Mouse (Mus musculus): ENCODE data around the gene Ptchd4.

The Ptchd4 gene

GRCm38 (mm10) chr17:42315669-42316611, at the start of gene Ptchd4:
Ptchd4 (plus strand) TSS chr17:42315947.
- peak; percentile 86 for DNase-seq (ENCODE audit: low read depth)

DNA sequence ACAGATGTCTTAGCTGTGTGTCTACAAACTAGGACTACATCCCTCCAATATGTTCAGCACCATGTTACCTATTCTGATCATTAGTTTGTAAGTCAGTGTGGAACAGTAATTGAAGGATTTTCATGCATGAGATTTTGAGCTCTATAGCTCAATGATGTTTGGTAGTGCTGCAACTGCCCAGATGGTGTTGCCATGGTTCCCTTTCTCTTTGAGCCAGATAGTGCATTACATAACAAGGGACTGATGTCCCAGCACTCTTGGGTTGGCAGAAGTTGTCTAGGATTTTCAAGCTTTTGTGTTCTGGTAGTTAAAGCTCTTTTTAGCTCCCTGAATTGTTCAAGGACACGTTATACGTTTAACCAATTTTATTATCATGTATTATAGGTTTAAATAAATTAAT, 38.9 kb upstream of the Ptchd4 start:
- no peak for DNase-seq (ENCODE audit: low read depth)

DNA sequence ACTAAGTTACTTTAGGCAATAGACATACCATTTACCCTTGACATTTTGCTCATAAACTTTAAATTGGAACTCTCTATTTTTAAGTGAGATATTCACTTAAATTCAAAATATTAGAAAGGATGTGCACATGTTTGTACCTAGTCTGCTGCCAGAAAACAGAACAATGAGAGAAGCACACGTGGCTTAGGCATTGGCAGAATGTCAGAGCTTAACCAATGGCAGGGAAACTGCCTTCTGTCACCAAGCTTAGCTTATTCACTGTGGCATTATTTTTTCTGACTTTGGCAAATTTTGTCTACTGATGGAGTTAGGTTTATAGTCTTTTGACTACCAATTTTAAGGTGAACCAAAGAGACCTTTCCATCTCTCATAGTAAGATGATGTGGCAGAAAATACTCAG, 31.4 kb upstream of the Ptchd4 start:
- DNase-seq (ENCODE audit: low read depth): no peak

DNA sequence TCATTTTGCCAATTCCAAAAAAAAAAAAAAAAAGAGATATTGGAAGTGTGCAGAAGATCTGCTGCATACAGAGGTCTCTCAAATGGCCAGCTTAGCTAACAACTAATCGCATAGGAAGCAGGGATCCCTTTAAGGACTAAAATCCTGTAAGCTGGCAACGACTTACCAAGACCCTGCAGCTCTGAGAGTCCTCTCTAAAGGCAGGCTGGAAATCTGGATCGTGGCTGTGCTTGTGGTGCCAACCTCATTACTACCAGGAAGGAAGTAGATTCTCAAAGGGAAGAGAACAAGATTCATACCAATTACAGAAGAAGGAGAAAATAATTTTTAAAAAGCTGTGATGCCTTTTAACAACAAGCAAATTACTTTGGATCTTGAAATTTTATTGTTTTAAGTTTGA, 29.5 kb upstream of the Ptchd4 start:
- DNase-seq (ENCODE audit: low read depth): no peak

- DNase-seq (ENCODE audit: low read depth): no peak
Measured at GRCm38 (mm10) chr17:42290341-42290740, 25.4 kb upstream of the Ptchd4 start.

- no peak for DNase-seq (ENCODE audit: low read depth)
Measured at GRCm38 (mm10) chr17:42291793-42292192, 24.0 kb upstream of the Ptchd4 start.

- DNase-seq (ENCODE audit: low read depth): no peak
Measured at GRCm38 (mm10) chr17:42297986-42298385, 17.8 kb upstream of the Ptchd4 start.

- DNase-seq (ENCODE audit: low read depth): no peak
Measured at GRCm38 (mm10) chr17:42299681-42300080, 16.1 kb upstream of the Ptchd4 start.

DNA sequence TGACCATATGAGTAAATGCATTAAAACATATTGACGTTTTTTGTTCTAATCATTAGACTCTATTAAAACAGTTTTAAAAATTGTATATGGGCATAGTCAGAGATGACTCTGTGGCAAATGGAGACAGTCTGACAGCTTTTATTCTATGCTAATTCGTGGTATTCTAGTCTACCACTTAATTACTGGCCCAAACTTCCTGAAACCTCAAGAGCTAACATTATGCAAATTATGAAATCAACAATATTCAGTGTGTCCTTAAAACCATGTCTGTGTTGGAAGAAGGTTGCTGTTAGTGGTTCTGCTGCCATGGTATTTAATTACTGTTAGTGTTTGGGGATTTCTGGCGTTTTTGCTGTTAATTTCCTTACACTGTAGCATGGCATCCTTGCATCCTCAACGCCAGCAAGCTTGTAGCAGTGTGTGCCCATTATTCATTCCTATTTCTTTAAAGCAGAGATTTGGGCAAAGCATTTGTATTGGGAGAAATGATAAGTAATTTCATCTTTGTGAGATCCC, 12.6 kb upstream of the Ptchd4 start:
- DNase-seq (ENCODE audit: low read depth): no peak

DNA sequence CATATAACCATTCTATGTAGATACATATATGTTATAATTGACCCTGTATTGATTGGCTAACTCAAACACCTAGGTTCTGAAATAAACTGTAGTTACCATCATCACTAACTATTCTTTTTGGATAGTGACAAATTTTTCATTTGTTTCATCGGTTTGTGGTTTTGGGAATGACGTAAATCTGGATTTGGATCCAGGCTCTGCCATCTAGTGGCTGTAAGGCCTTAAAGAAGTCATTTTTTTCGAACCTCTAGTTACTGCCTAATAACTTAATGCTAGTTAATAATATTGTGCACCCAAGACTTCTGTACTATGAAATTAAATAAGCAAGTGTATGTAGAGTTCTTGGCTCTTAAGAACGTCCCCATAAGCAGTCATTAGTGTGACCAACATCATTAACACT, 11.5 kb upstream of the Ptchd4 start:
- DNase-seq (ENCODE audit: low read depth): peak; percentile 30

DNA sequence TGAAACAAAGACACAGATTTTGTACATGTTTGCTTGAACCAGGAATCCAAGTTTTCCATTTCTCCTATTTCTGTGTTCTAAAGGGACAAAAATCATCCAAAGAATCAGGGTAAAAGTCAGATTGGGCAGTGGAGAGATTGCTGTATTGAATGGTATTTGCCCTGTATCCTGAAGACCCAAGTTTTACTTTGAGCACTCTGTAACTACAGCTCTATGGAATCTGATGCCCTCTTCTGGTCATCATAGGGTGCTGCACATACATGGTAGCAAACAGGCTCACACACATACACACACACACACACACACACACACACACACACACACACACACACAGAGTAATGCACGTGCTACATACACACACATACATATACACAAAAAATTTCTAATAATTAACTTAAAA, 8.7 kb upstream of the Ptchd4 start:
- no peak for DNase-seq (ENCODE audit: low read depth)

- peak; percentile 75 for DNase-seq (ENCODE audit: low read depth)
Measured at GRCm38 (mm10) chr17:42310136-42310535, 5.6 kb upstream of the Ptchd4 start.

- DNase-seq (ENCODE audit: low read depth): peak; percentile 17
Measured at GRCm38 (mm10) chr17:42316612-42316982, 850 bp downstream of the Ptchd4 start.

GRCm38 (mm10) chr17:42335787-42336186, 20.0 kb downstream of the Ptchd4 start:
- DNase-seq (ENCODE audit: low read depth): no peak

DNA sequence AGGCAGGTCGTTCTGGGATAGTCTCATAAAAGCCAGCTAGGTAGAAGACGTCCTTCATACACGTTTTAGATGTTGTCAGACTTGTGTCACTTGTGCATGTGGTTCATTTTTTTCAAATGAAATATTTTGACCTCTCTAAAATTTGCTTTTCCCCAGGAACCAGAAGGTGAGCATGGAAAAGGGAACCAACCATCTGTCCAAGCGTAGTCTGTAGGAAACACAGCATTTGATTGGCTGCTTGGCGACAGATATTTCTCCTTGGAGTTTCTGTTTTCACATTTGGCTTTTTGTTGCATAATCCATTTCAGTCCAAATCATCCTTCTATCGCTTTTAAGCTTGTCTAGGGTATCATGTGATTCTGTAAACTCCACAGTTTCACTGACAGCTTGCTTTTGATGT, 20.8 kb downstream of the Ptchd4 start:
- no peak for DNase-seq (ENCODE audit: low read depth)

DNA sequence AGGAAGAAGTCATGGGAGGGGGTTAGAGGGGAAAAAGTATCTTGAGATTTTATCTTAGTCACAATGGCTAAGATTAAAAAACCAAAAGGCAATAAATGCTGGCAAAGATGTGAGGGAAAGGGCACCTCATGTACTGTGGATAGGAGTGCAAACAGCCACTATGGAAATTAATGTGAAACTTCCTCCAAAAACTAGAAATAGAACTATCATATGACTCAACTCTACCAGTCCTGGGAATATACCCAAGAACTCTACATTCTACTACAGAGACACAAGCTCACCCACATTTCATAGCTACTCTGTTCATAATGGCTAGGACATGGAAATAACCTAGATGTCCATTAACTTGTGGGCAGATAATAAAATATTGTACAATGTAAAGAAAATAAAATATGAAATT, 30.3 kb downstream of the Ptchd4 start:
- no peak for DNase-seq (ENCODE audit: low read depth)

DNA sequence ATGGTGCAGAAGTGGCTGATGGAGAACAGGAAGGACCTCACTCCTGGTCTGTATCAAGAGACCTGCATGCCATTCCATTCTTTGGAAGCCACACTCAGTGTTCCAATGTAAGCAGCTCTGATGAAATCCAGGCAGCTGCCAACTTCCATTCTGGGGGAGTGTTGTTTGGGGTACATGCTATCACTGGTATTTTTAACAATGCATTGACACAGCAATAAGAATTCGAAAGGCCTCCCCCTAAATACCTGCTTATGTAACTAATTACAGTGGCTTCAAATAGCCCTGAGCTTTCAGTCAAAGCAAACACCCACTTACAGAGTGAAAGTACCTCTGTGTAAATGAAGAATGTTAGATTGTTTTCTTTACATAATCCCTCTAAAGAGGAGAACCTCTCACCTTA, 42.7 kb downstream of the Ptchd4 start:
- no peak for DNase-seq (ENCODE audit: low read depth)

- no peak for DNase-seq (ENCODE audit: low read depth)
Measured at GRCm38 (mm10) chr17:42363085-42363710, 47.5 kb downstream of the Ptchd4 start.

DNA sequence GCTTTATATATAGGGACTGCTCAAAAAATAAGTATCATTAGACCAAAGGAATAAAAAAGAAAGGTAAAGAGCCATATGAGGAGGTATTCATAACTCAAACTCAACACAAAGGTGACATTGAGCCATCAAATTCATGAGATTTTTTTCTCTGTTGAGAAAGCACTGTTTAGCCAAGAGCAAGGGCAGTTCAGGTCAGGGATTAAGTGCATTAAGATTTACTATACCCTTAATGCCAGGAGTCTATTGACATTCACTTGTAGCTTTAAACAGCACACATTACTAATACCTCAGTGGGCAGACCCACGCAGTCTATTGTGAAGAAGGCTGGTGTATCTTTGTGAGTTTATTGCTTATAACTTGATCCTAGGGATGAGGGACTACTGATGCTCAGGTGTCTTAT, 49.0 kb downstream of the Ptchd4 start:
- no peak for DNase-seq (ENCODE audit: low read depth)

- DNase-seq (ENCODE audit: low read depth): no peak
Measured at GRCm38 (mm10) chr17:42374881-42375280, 59.1 kb downstream of the Ptchd4 start.

GRCm38 (mm10) chr17:42393086-42393485, 77.3 kb downstream of the Ptchd4 start:
- no peak for DNase-seq (ENCODE audit: low read depth)

DNA sequence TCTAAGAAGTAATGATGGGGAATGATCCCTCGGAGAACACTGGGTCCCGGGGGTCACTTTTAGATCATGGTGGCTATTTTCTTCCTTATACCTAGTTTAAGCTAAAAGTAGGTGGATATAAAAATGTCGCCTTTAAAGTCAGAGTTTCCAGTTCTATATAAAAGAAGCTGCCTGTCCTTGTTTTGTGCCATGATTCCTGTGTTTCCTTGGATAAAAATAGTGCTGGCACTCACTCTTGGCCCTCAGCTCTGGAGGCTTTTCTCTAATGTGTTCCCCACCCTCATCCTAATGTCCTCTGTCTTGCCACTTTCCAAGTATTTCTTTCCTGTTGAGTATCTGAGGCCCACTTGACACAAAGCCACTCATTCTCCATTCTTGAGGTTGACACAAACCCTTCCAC, 79.6 kb downstream of the Ptchd4 start:
- DNase-seq (ENCODE audit: low read depth): no peak

DNA sequence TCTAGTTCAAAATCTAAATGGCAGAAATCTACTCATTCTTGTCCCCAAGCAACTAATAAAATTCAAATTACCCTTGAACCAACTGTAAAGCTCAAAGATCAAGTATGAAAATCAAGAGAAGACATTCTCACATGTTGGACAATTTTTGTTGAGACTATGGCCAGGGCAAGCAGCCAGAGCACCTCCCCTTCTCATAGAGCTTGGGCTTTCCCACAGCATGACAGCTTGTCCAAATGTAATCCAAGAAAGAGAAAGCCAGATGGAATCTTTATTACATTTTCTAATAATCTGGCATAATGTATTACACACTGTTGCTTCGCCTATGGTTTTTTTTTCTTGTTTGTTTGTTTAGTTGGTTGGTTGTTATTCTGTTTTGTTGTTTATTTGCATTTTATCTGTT, 102.7 kb downstream of the Ptchd4 start:
- DNase-seq (ENCODE audit: low read depth): no peak
